Mouse (Mus musculus) testis, adult 2 months (tissue): ENCODE data around the gene Runx2.

ENCODE experiments used
- CTCF ChIP-seq: fragments of 200-500 bp; IDR thresholded peaks from 2 replicates; pipeline ENCODE4 v1.5.1; 2012; ENCODE audit warnings: low read depth, mild to moderate bottlenecking, inconsistent platforms, low read length, moderate library complexity; ENCODE audit not compliant: control insufficient read depth, insufficient read depth, insufficient replicate concordance
- POLR2A ChIP-seq: fragments of 200-500 bp; IDR thresholded peaks from 2 replicates; pipeline ENCODE4 v1.6.1; 2012; ENCODE audit warnings: low read depth, mild to moderate bottlenecking, inconsistent platforms, low read length, moderate library complexity; ENCODE audit not compliant: control insufficient read depth

DNA sequence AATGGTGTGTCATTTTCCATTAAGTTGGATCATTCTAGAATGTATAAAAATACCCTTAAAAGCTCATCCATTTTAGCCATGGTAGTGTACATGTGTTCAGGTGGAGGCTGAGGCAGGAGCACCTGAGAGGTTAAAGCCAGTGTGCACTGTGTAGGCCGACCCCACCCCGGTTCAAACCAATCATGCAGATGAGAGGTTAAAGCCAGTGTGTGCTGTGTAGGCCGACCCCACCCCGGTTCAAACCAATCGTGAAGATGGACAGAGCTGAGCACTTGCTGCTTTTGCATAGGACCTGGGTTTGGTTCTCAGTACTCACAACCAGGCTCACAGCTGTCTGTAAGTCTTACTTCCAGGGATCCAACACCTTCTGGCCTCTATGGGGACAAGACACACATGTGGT lies 7.3 kb upstream of the Runx2 start:
- TF ChIP-seq CTCF (no peak), POLR2A (no peak)
